Mouse (Mus musculus): Measurements from ENCODE around the gene Asphd2.
A peak's percentile ranks its signal among the peaks of the same experiment; 100 is the strongest.
"Not testable (repeated sequence)": the region's sequence is repeated elsewhere in the genome, so short reads cannot be mapped to it uniquely, and the experiment has no call there.

The Asphd2 gene

GRCm38 (mm10) chr5:112394779-112395443 lies at the start of gene Asphd2:
Asphd2 (minus strand) TSS chr5:112394866.
- DNase-seq (ENCODE audit: low read depth, low spot score): no peak

DNA sequence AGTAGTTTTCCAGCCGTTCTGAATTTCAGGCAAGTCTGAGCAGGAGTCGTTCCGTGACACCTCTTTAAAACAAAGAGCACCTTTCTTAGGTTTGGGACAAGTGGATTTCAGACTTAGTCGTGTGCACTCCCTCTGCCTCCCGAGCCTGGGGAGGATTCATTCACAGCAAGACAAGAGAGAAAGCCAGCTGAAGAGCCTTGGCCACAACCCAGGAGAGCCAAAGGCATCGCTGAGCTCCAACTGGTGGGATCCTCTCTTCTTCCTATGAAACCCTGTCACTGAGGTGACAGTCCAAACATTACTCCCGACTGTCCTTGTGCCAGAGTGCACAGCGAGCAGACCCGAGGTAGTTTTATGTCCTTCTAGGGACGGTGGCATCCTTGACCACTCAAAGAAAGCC lies 43.9 kb upstream of the Asphd2 start:
- DNase-seq (ENCODE audit: low read depth, low spot score): no peak

DNA sequence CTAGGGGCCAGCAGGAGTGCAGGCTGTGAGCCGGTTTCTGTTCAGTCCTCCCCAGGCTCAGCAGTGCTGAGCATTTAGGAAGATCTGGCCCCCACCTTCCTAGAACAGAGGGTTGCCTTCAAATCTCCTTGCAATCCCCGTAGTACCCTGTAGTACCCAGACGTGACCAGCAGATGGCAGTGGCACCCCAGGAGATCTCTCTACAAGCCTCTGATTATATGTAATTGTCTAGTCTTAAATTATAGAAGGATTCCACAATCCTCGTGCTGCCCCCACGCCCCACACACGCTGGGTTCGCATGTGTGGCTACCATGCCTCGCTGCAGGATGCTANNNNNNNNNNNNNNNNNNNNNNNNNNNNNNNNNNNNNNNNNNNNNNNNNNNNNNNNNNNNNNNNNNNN lies 38.3 kb upstream of the Asphd2 start:
- DNase-seq (ENCODE audit: low read depth, low spot score): peak; percentile 58

DNA sequence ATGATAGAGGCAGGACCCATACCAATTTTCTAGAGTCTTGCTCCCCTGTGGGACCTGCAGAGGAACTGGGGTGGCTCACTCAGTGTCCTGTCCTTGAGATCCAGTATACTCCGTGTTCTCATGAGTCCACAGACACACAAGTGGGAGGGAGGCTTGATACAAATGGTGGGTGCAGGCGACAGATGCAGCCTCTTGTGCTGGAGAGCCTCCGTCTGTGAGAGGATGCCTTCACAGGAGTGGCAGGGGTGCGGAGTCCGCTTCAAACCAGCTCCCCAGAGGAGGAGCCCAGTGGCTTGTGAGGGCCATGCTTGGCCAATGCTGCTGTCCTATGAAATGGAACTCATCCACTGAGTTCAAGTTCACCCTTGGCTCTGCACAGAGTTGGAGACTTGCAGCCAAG lies 37.4 kb upstream of the Asphd2 start:
- no peak for DNase-seq (ENCODE audit: low read depth, low spot score)

- DNase-seq (ENCODE audit: low read depth, low spot score): no peak
Observed at GRCm38 (mm10) chr5:112431120-112431775, 36.6 kb upstream of the Asphd2 start.

DNA sequence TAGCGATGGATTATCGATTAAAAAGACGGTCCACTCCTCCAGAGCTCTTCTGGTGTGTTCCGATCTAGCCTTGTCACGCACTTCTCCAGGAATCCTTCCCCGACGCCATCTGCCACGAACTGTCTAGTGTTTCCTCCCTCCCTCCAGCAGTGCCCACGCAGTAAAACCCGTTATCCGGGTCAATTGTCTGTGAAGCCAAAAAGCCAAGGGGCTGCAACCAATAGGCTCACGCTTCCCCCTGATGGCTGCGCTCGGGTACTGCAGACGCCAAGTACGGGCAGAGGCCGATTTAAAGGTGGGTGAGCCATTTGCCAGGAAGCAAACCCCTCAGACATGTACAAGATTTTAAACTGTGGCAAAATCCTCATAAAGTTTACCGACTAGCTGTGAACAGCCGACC lies 34.3 kb upstream of the Asphd2 start:
- peak; percentile 55 for DNase-seq (ENCODE audit: low read depth, low spot score)

GRCm38 (mm10) chr5:112427283-112427682 lies 32.6 kb upstream of the Asphd2 start:
- DNase-seq (ENCODE audit: low read depth, low spot score): peak; percentile 64

- DNase-seq (ENCODE audit: low read depth, low spot score): peak; percentile 58
Observed at GRCm38 (mm10) chr5:112426635-112427034, 32.0 kb upstream of the Asphd2 start.

DNA sequence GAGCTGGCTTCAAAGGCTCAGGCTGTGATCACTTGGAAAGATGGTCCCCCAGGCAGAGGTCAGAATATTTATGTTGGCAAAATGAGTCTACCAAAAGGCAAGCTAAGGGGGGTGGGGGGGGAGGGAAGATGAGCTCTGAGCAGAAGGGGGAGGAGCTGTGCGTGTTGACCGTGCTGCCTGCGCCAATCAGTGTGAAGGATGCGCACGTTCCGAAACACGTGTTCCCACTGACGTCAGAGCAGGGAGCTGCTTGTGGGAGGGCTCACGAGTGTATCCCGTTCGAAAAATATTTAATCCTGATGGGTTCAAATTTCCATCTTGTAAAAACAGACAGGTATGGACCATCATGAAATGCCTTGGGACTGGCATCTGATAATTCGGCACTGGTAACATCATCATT lies 24.9 kb upstream of the Asphd2 start:
- no peak for DNase-seq (ENCODE audit: low read depth, low spot score)

DNA sequence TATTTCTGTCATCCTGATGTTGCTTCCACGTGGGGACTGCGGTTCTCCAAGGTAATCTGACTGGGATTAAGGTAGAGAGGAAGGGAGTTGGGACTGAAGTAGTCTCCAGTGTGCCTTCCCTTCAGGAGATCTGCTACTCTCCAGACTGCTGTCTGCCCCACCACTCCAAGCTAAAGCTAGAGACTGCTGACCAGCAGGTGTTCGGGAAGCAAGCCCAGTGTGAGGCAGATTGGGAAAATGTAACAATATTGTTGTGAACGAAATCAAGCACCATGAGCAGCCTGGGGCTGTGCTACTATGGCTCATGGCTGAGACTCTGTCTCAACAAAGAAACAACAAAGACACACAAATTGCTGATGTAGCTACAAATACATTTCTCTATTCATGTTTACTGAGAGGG lies 23.4 kb upstream of the Asphd2 start:
- no peak for DNase-seq (ENCODE audit: low read depth, low spot score)

DNA sequence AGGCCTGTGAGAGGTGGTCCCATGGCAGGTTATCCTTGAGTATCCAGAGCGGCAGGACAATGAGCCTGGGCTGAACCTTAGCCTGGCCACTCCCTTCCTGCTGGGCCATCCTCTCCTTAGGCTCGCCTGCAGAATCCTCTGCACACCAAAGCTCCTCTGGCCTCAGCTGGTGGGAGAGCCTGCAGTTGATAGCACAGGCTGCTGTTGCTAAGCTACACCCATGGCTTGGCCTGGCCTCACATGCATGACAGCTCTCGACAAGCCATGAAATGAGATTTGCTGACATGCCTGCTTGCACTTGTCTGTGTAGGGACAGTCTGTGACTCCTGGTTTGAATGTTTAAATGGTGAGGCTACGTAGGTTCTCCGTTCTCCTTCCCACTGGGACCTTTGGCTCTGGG lies 22.0 kb upstream of the Asphd2 start:
- DNase-seq (ENCODE audit: low read depth, low spot score): no peak

DNA sequence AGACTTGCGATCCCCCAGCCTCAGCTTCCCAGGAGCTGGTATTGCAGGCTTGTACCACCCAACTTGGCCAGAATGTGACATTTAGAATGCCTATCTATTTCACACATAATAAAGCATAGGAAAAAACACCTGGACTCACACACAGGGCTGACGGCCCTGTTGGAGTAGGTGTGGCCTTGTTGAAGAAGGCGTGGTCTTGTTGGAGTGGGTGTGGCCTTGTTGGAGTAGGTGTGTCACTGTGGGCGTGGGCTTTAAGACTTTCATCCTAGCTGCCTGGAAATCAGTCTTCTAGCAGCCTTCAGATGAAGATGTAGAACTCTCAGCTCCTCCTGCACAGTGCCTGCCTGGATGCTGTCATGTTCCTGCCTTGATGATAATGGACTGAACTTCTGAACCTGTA lies 18.1 kb upstream of the Asphd2 start:
- not testable (repeated sequence) for DNase-seq (ENCODE audit: low read depth, low spot score)

GRCm38 (mm10) chr5:112411514-112412335 lies 17.1 kb upstream of the Asphd2 start:
- DNase-seq (ENCODE audit: low read depth, low spot score): no peak

- DNase-seq (ENCODE audit: low read depth, low spot score): no peak
Observed at GRCm38 (mm10) chr5:112411072-112411471, 16.4 kb upstream of the Asphd2 start.

DNA sequence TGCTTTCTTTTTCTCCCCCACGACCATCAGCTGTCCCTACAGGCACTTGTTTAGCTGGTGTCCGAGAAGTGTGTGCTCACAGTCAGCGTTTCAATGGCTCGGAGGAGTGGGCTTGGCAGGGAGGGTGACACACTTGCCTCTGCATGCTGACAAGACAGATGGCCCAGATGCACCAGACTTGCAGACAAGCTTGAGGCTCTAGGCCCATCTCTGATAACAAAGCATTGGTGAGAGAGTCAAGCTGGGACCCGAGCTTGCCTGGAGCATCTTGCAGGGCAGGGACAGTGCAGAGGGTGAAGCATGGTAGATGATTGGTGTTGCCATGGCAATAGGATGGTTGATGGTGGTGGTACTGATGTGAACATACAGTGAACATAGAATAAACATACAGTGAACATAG lies 14.6 kb upstream of the Asphd2 start:
- DNase-seq (ENCODE audit: low read depth, low spot score): no peak

DNA sequence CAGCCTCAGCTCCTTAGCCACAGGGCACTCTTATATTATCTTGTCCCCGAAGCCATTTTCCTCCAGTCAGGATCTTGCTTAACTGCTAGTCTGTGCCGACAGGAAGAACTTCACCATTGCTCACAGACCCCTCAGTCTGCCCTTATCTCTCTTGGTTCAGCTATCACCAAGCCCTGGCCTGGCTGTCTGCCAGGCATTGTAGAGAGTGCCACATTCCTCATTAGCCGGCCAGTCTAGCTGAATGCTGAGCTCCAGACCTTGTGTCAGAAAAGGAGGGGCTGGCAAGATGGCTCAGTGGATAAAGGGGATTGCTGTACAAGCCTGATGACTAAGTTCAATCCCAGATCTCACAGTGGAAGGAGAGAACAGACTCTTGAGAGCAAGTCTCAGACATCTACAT lies 11.4 kb upstream of the Asphd2 start:
- no peak for DNase-seq (ENCODE audit: low read depth, low spot score)

GRCm38 (mm10) chr5:112402437-112402836 lies 7.8 kb upstream of the Asphd2 start:
- DNase-seq (ENCODE audit: low read depth, low spot score): no peak

DNA sequence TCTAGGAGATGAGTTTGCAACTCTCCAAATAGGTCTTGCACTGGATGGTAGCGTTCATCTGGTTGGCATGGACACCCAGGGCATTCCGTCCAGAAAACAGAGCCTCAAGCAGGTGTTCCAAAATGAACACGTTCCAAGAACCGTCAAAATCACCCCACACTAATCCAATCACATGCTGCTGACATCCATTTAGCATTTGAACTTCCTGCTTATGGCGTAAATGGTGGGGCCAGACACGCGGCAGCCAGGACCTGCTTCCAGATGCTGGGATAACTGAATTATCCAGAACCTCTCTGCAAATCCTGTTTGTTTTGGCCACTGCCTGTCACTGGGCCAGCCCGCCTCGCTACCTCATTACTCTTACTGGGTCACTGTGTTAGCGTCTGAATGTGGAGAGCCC lies 4.6 kb upstream of the Asphd2 start:
- no peak for DNase-seq (ENCODE audit: low read depth, low spot score)

GRCm38 (mm10) chr5:112396066-112396465 lies 1.4 kb upstream of the Asphd2 start:
- no peak for DNase-seq (ENCODE audit: low read depth, low spot score)

GRCm38 (mm10) chr5:112394415-112394763 lies 277 bp downstream of the Asphd2 start:
- DNase-seq (ENCODE audit: low read depth, low spot score): no peak

DNA sequence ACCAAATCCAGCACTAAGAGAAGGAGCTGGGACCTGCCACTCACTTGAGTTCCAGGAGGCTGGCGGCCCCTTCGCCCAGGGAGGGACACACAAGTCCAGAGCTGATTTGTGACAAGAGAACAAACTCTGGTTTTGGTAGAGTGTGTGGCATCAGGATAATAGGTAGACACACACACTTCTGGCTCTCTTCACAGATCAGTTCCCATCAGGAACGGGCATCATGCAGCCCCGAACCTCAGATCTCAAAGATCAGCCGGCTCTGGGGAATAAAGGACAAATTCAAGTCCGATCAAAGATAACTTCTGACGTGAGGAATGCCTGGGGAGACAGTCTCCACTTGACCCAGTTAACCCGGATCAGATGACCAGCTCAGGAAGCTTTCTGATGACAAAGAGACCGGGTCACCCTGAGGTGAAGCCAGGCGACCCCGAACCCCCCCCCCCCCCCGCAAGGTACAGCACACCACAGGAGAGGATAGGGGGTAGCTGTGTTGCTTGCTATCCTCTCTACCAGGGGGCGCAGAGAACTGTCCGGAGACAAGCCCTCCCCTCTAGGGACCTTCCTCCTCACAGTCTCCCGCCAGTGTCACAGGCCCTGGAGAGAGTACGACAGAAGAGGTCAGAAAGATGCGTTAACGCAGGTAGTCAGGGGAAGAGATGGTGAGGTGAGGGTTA lies 788 bp downstream of the Asphd2 start:
- no peak for DNase-seq (ENCODE audit: low read depth, low spot score)

- no peak for DNase-seq (ENCODE audit: low read depth, low spot score)
Observed at GRCm38 (mm10) chr5:112391676-112392323, 2.9 kb downstream of the Asphd2 start.
